Mouse (Mus musculus): Measurements from ENCODE around the gene Fancc. TPM values are rescaled to one million over a fixed set of nuclear protein-coding genes. Genes with fewer than 3 reads are reported as not detected.
A peak's percentile ranks its signal among the peaks of the same experiment; 100 is the strongest.

The Fancc gene
- polyA plus RNA-seq, 1 experiment from 2014 or later = 17.1 TPM

GRCm38 (mm10) chr13:63534981-63535380, 37.9 kb upstream of the Fancc start:
- peaks cover 5% of the 10 kb centered on the region for H3K4me1 ChIP-seq (ENCODE audit: control insufficient read depth, insufficient read depth, low read length)
- WGBS = 70% methylated on average over 4 of the region's 4 CpGs
- ATAC-seq (ENCODE audit: low read depth) (no peak), DNase-seq (ENCODE audit: low spot score) (no peak)
- H3K27me3 ChIP-seq (replicated peaks; ENCODE audit: control insufficient read depth, insufficient read depth, low read length) = no peaks in the 10 kb centered on the region
- H3K36me3 ChIP-seq (ENCODE audit: control insufficient read depth, insufficient read depth, low read length) = peaks cover 99% of the 10 kb centered on the region
- H3K4me2 ChIP-seq (ENCODE audit: low read depth, low read length) = no peak overlapping the region
- H3K4me3 ChIP-seq (ENCODE audit: low read depth, low read length) = no peak overlapping the region
- no peaks in the 10 kb centered on the region for H3K9me3 ChIP-seq (ENCODE audit: control insufficient read depth, low read length)
- no peak overlapping the region for H3K27ac ChIP-seq (replicated peaks; ENCODE audit: low read depth, low read length)
- H3K9ac ChIP-seq (ENCODE audit: low read depth, low read length) = no peak overlapping the region

DNA sequence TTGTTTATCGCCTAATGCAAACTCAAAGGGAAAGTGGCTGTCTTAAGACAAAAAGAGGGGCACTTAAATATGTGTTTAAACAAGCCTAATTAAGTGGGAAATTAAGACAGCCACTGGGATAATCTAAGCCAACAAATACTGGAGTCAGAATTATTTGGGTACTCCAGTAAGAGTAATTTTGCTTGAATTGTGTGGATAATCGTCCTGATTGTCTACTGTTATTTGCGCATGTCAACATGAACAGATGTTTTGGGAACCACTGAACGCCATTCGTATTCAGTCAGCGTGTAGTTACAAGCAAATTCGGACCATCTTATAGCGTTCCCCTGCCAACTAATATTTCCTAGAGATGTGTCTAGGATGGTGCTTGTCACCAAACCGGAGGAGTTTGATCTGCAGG, 33.8 kb upstream of the Fancc start:
- Histone ChIP-seq H3K27ac (replicated peaks; ENCODE audit: low read depth, low read length) (no peak overlapping the region), H3K4me1 (ENCODE audit: control insufficient read depth, insufficient read depth, low read length) (peaks cover 46% of the 10 kb centered on the region), H3K36me3 (ENCODE audit: control insufficient read depth, insufficient read depth, low read length) (peaks cover 84% of the 10 kb centered on the region), H3K27me3 (replicated peaks; ENCODE audit: control insufficient read depth, insufficient read depth, low read length) (no peaks in the 10 kb centered on the region), H3K9me3 (ENCODE audit: control insufficient read depth, low read length) (no peaks in the 10 kb centered on the region), H3K4me3 (ENCODE audit: low read depth, low read length) (no peak overlapping the region), H3K9ac (ENCODE audit: low read depth, low read length) (no peak overlapping the region), H3K4me2 (ENCODE audit: low read depth, low read length) (no peak overlapping the region)
- ATAC-seq (ENCODE audit: low read depth) (no peak), DNase-seq (ENCODE audit: low spot score) (no peak)
- WGBS = 82% methylated on average over 9 of the region's 9 CpGs

GRCm38 (mm10) chr13:63530371-63530764, 33.3 kb upstream of the Fancc start:
- no peak overlapping the region for H3K4me2 ChIP-seq (ENCODE audit: low read depth, low read length)
- ATAC-seq (ENCODE audit: low read depth) = no peak
- no peaks in the 10 kb centered on the region for H3K9me3 ChIP-seq (ENCODE audit: control insufficient read depth, low read length)
- H3K27me3 ChIP-seq (replicated peaks; ENCODE audit: control insufficient read depth, insufficient read depth, low read length) = no peaks in the 10 kb centered on the region
- peaks cover 82% of the 10 kb centered on the region for H3K36me3 ChIP-seq (ENCODE audit: control insufficient read depth, insufficient read depth, low read length)
- no peak overlapping the region for H3K4me3 ChIP-seq (ENCODE audit: low read depth, low read length)
- peaks cover 47% of the 10 kb centered on the region for H3K4me1 ChIP-seq (ENCODE audit: control insufficient read depth, insufficient read depth, low read length)
- no peak overlapping the region for H3K9ac ChIP-seq (ENCODE audit: low read depth, low read length)
- DNase-seq (ENCODE audit: low spot score) = no peak
- no peak overlapping the region for H3K27ac ChIP-seq (replicated peaks; ENCODE audit: low read depth, low read length)
- 49% methylated on average over 3 of the region's 3 CpGs for WGBS

DNA sequence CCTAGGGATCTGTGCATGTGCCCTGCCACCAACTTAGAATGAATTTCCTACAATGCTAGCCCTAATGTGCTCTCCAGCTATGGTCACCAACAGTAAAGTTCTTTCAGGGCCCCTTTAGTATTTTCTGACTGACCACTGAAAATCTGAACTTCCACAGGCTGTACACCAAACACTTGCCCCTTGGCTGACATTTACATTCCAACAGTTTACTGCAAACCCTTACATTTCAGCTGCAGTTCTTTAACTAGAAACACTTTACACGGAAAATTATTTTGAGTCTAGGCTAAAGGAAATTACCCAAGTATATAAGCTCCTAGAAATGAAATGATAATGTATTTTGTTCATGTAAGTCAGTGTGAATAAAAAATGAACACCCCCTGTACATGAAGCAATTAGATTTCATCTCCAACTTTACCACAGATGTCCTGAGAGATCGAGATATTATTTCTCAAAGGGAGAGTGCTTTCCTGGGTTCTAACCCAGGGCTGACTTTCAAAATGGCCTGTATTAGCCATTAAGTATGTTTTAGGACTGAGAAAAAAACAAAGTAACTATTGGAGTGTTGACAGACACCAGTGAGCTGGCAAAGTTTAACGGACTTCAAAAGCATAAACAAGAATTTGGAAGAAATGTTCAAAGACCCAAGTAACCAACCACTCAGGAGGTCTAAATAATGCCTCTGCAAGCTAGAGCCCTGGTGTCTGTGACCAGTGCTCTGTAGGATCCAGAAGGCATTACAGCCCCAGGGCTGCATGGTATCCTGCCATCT, 32.7 kb upstream of the Fancc start:
- DNase-seq (ENCODE audit: low spot score) (no peak), ATAC-seq (ENCODE audit: low read depth) (no peak)
- Histone ChIP-seq H3K4me3 (ENCODE audit: low read depth, low read length) (no peak overlapping the region), H3K9ac (ENCODE audit: low read depth, low read length) (no peak overlapping the region), H3K36me3 (ENCODE audit: control insufficient read depth, insufficient read depth, low read length) (peaks cover 82% of the 10 kb centered on the region), H3K4me2 (ENCODE audit: low read depth, low read length) (no peak overlapping the region), H3K4me1 (ENCODE audit: control insufficient read depth, insufficient read depth, low read length) (peaks cover 52% of the 10 kb centered on the region), H3K27me3 (replicated peaks; ENCODE audit: control insufficient read depth, insufficient read depth, low read length) (no peaks in the 10 kb centered on the region), H3K27ac (replicated peaks; ENCODE audit: low read depth, low read length) (peak overlapping the region; percentile 71; the same call in 1 of the 2 replicates), H3K9me3 (ENCODE audit: control insufficient read depth, low read length) (no peaks in the 10 kb centered on the region)
- 37% methylated on average over 3 of the region's 3 CpGs for WGBS

DNA sequence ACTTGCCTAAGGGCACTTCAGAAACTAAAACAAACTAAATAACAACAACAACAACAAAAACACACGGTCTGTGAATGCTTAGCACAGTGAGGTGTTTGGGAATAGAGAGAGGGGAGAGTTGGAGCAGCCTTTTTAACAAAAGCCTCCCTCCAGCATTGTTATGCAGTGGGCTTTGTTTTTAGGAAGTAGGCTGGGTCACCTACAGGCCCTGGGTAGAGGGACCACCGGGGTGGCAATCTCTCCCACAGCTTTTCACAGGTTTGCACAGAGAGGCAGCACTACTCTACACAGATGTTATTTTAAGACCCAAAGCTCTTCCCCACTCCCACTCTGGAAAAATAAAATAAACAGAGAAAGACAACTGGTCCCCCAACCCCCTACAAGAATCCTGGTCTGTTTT, 31.8 kb upstream of the Fancc start:
- Histone ChIP-seq H3K27ac (replicated peaks; ENCODE audit: low read depth, low read length) (peak overlapping the region; percentile 71), H3K4me1 (ENCODE audit: control insufficient read depth, insufficient read depth, low read length) (peaks cover 62% of the 10 kb centered on the region), H3K9ac (ENCODE audit: low read depth, low read length) (0 out of 2 replicates have a peak overlapping the region, but pooled peaks have one; percentile 3), H3K9me3 (ENCODE audit: control insufficient read depth, low read length) (no peaks in the 10 kb centered on the region), H3K27me3 (replicated peaks; ENCODE audit: control insufficient read depth, insufficient read depth, low read length) (no peaks in the 10 kb centered on the region), H3K4me3 (ENCODE audit: low read depth, low read length) (no peak overlapping the region), H3K36me3 (ENCODE audit: control insufficient read depth, insufficient read depth, low read length) (peaks cover 83% of the 10 kb centered on the region), H3K4me2 (ENCODE audit: low read depth, low read length) (peak overlapping the region; percentile 1)
- 8% methylated on average over 2 of the region's 2 CpGs for WGBS
- ATAC-seq (ENCODE audit: low read depth) = no peak
- no peak for DNase-seq (ENCODE audit: low spot score)

GRCm38 (mm10) chr13:63528164-63528675, 31.1 kb upstream of the Fancc start:
- 6% methylated on average over 5 of the region's 5 CpGs for WGBS
- H3K27ac ChIP-seq (replicated peaks; ENCODE audit: low read depth, low read length) = peak overlapping the region; percentile 71
- no peaks in the 10 kb centered on the region for H3K9me3 ChIP-seq (ENCODE audit: control insufficient read depth, low read length)
- H3K27me3 ChIP-seq (replicated peaks; ENCODE audit: control insufficient read depth, insufficient read depth, low read length) = no peaks in the 10 kb centered on the region
- H3K9ac ChIP-seq (ENCODE audit: low read depth, low read length) = peak overlapping the region; percentile 3; the same call in 1 of the 2 replicates
- peaks cover 68% of the 10 kb centered on the region for H3K4me1 ChIP-seq (ENCODE audit: control insufficient read depth, insufficient read depth, low read length)
- peak; percentile 91 for DNase-seq (ENCODE audit: low spot score)
- H3K4me2 ChIP-seq (ENCODE audit: low read depth, low read length) = peak overlapping the region; percentile 1; the same call in 1 of the 2 replicates
- peak; percentile 75 for ATAC-seq (ENCODE audit: low read depth)
- H3K36me3 ChIP-seq (ENCODE audit: control insufficient read depth, insufficient read depth, low read length) = peaks cover 81% of the 10 kb centered on the region
- H3K4me3 ChIP-seq (ENCODE audit: low read depth, low read length) = no peak overlapping the region

GRCm38 (mm10) chr13:63525571-63526197, 28.6 kb upstream of the Fancc start:
- H3K4me2 ChIP-seq (ENCODE audit: low read depth, low read length) = no peak overlapping the region

GRCm38 (mm10) chr13:63524608-63525570, 27.8 kb upstream of the Fancc start:
- Histone ChIP-seq H3K4me1 (ENCODE audit: control insufficient read depth, insufficient read depth, low read length) (peaks cover 66% of the 10 kb centered on the region), H3K9ac (ENCODE audit: low read depth, low read length) (no peak overlapping the region)
- 34% methylated on average over 25 of the region's 25 CpGs for WGBS

More at GRCm38 (mm10) chr13:63525571-63526197, 28.6 kb upstream of the Fancc start:
- H3K9ac ChIP-seq (ENCODE audit: low read depth, low read length) = no peak overlapping the region
- H3K4me3 ChIP-seq (ENCODE audit: low read depth, low read length) = no peak overlapping the region
- peaks cover 72% of the 10 kb centered on the region for H3K4me1 ChIP-seq (ENCODE audit: control insufficient read depth, insufficient read depth, low read length)
- DNase-seq (ENCODE audit: low spot score) (peak; percentile 84), ATAC-seq (ENCODE audit: low read depth) (peak; percentile 38; the same call in 1 of the 2 replicates)
- peak overlapping the region; percentile 76 for H3K27ac ChIP-seq (replicated peaks; ENCODE audit: low read depth, low read length)
- no peaks in the 10 kb centered on the region for H3K27me3 ChIP-seq (replicated peaks; ENCODE audit: control insufficient read depth, insufficient read depth, low read length)
- 14% methylated on average over 11 of the region's 11 CpGs for WGBS
- peaks cover 74% of the 10 kb centered on the region for H3K36me3 ChIP-seq (ENCODE audit: control insufficient read depth, insufficient read depth, low read length)
- H3K9me3 ChIP-seq (ENCODE audit: control insufficient read depth, low read length) = no peaks in the 10 kb centered on the region

More at GRCm38 (mm10) chr13:63524608-63525570, 27.8 kb upstream of the Fancc start:
- H3K27ac ChIP-seq (replicated peaks; ENCODE audit: low read depth, low read length) = peak overlapping the region; percentile 76
- DNase-seq (ENCODE audit: low spot score) = peak; percentile 76
- no peaks in the 10 kb centered on the region for H3K27me3 ChIP-seq (replicated peaks; ENCODE audit: control insufficient read depth, insufficient read depth, low read length)
- peaks cover 74% of the 10 kb centered on the region for H3K36me3 ChIP-seq (ENCODE audit: control insufficient read depth, insufficient read depth, low read length)
- peak overlapping the region; percentile 8; the same call in 1 of the 2 replicates for H3K4me2 ChIP-seq (ENCODE audit: low read depth, low read length)
- no peak for ATAC-seq (ENCODE audit: low read depth)
- no peaks in the 10 kb centered on the region for H3K9me3 ChIP-seq (ENCODE audit: control insufficient read depth, low read length)
- H3K4me3 ChIP-seq (ENCODE audit: low read depth, low read length) = no peak overlapping the region

Data from embryonic facial prominence, embryonic 14.5 days (tissue).